Mouse (Mus musculus) CD4-positive, CD25-positive, alpha-beta regulatory T cell, adult 4 months (primary cell): ENCODE measurements around the gene L3mbtl4. TPM values are rescaled to one million over a fixed set of nuclear protein-coding genes. Genes with fewer than 3 reads are reported as not detected.
"Not testable (repeated sequence)": the region's sequence is repeated elsewhere in the genome, so short reads cannot be mapped to it uniquely, and the experiment has no call there.

ENCODE experiments used
- ATAC-seq: one replicate; pipeline ENCODE4 v1.8.0; 2017
- polyA plus RNA-seq, 2 experiments: library from polyadenylated mRNA; unstranded; fragments of 100-300 nt; shearing (Covaris generic); gene quantifications; one replicate each; pipeline ENCODE4 v1.2.1; 2017

Gene L3mbtl4
- polyA plus RNA-seq, 2 experiments from 2014 or later: not detected

DNA sequence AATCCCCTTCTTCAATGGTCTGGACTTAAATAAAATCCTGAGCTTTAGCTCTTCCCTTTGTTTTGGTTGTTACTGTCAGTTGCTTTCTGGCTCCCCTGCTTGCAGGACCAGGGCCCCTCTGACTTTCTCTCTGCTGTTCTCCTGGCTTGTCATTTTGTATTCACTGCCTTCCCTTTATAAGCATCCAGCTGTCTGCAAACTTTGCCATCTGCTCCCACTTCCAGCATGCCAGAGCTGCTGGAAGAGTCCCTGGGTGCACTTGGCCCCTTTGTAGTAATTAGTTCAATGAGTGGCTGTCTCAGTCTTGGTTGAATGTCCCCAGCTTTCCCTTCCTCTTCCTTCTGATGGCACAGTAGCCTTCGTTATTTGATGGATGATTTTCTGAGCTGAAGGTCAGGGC lies 132.4 kb downstream of the L3mbtl4 start:
- no peak for ATAC-seq

DNA sequence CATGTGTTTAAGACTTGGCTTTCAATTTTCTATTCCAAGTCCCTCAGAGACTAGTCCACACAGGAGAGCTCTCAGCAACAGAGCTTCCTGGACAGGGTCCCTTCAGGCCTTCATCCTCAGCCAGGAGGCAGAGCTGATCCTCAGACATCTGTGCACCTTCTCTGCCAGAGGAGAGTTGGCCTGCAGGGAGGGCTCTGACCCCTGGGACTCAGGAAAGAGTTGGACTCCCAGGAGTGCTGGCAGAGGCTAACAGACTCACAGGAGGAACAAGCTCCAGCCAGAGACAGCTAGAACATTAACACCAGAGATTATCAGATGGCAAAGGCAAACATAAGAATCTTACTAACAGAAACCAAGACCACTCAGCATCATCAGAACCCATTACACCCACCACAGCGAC lies 133.5 kb downstream of the L3mbtl4 start:
- not testable (repeated sequence) for ATAC-seq

DNA sequence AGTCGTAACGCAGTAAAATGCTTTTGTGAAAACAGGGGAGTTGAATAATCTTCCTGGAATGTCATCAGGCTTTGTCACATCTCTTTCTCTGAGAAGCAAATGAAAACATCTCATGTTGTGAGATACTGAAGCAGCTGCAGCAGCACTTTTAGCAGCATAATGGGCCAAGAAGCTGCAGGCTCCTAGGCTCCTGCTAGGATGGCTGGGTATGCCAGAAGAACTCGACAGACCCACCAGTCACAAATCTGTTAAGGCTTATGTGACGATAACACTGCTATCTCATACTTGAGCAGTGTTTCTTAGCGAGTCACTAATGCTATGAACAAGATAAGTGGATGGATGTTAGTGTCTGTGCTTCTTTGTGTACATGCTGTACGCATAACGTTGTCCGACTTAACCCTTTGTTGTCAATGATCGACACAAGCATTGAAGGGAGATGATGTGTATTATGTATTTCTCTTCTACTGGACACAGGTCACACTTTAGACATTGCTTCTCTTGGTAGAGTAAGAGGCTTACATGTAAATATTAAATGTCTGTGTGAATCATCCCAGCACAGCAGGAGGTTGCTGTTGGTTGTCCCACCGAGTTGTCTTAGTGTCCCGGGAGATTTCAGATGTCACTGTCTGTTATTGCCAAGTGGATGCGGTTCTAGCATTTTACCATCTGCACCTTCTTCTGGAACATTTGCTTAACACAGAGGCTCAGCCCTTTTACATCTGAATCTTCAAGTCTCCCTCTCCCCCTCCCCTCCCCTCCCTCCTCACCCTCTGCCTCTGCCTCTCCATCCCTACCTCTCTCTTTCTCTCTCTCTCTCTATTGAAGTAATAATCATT lies 149.3 kb downstream of the L3mbtl4 start:
- no peak for ATAC-seq

DNA sequence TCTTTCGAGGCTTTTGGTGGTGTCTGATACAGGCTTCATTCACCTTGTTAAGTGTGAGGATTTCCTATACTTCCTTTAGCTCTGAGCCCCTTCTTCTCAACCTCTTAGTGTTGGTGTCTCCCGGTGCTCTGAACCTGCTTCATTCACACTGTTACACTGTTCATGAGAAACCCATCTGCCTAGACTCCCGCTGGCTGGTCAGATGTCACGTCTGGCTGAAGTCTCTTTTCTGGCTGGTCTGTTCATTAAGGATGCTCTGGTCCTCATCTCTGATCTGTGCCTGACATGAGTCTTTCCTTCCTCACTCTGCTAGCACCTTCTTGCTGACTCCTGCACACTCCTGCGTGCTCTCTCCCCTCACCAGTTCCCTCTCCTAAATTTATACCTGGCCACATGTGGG lies 160.0 kb downstream of the L3mbtl4 start:
- no peak for ATAC-seq

DNA sequence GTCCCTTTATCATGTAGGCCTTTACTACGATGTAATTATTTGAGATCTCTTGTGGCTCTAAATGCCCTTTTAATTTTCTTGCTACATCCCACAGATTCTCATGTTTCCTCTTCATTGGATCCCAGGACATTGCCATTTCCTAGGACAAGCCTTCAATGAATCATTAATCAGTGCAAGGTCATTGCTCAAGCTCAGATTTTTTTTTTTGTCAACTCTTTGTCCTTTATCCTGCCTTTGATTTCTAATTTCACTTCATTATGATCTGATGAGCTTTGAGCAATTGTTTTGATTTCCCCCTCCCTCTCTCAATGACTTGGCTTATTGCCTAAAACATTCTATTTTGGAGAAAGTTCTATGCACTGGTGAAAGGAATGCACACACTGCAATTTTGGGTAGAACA lies 177.3 kb downstream of the L3mbtl4 start:
- no peak for ATAC-seq

DNA sequence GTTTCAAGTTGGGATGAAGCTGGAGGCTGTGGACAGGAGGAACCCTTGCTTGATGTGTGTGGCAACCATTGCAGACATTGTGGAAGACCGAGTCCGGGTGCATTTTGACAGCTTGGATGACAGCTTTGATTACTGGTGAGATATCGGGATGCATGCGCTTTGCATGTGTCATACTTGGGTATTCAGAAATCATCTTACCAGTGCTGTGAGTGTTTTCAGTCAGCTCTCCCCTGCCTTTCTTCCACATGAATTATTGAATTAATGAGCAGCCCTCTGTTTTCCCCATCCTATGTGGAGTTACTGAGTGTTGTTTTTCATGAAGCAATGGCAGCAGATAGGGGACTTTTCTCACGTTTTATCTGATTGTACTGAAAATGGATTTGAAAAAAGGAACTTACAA lies 187.9 kb downstream of the L3mbtl4 start:
- ATAC-seq: no peak

DNA sequence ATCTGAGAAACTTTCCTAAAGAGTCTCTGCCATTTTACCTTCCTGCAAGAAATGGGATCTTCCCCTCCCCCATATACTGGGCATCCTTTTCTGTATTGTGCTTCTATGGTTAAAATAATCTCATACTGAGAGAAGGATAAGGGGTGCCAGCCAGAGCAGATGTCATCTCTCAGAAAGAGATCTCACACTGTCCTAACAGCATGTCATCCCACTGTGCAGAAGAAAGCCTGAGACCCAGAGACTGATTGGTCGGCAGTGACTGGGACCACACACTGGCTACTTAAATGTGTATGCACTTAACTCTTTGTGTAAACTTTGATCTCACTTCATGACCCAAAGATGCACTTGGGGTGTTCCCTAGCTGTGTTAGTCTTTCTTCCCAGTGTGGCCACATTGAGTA lies 193.7 kb downstream of the L3mbtl4 start:
- no peak for ATAC-seq

DNA sequence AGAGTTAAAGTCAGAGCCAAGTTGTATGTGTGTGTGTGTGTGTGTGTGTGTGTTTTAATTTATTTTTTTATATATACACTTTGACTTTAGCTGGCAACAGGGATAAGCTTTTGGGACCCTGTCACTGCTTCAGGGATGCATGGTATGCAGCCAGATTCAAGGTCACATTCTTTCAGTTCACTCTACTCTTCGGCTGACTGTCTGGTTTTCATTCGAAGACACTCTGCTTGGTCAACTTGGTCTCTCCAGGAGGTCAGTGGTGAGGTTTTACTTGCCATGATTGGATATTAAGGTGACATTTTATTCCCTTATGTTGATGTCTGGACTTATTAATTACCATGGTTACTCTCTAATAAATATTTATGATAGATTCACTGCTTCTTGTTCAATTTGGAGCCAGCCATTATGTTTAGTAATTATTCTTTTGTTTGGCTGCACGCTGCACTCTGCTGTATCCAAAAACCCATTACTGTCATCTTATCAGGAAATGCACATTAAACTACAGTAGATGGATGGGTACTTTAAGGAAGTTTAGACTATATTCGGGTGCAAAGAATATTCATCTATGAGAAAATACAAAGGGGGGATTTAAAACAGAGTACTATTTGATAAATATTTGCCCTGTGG lies 216.6 kb downstream of the L3mbtl4 start:
- ATAC-seq: no peak

DNA sequence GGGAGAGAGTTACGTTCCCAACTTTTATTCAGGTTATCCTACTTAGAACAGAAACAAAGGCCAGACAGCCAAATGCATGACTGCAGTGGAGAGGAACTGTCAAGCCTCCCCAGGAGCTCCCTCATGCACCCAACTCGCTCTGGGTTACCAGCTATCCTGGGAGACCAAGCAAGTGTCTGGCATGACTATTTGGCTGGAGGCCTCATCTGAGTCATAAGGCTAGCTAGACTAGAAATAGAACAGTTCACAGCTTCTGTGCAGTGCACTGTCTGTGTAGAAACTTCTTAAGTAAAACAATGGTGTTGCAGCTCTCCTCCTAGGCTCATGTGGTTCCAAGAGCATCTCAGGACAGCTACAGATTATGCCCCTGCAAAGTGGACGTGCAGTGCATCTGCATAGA lies 218.6 kb downstream of the L3mbtl4 start:
- ATAC-seq: no peak

DNA sequence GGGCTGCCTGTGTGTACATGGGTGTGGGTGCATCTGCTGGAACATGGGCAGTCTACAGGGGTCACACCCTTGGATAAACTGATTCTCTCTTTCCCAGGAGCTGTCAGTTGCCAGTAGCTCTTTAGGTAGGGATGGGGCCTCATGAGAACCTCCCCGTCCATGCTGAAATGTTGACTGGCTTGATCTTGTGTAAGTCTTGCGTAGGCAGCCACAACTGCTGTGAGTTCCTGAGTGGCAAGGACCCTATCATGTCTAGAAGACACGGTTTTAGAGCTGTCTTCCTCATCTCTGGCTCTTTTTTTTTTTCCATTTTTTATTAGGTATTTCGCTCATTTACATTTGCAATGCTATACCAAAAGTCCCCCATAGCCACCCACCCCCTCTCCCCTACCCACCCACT lies 229.4 kb downstream of the L3mbtl4 start:
- ATAC-seq: not testable (repeated sequence)

DNA sequence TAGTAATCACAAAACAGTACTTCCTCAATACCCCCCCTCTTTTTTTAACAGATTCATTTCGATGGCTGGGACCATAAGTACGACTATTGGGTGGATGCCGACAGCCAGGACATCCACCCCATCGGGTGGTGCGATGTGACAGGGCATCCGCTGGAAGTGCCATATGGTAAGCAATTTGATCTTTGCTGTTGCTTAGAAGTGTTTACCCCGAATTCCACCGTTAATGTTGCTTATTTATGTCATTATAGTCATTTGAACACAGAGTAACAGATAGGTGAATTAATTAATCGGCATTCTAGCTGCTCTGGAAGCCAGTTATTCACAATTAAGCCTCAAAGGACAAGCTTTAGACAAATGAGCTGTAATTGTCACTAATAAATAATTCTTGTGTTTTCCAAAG lies 286.1 kb downstream of the L3mbtl4 start:
- no peak for ATAC-seq

DNA sequence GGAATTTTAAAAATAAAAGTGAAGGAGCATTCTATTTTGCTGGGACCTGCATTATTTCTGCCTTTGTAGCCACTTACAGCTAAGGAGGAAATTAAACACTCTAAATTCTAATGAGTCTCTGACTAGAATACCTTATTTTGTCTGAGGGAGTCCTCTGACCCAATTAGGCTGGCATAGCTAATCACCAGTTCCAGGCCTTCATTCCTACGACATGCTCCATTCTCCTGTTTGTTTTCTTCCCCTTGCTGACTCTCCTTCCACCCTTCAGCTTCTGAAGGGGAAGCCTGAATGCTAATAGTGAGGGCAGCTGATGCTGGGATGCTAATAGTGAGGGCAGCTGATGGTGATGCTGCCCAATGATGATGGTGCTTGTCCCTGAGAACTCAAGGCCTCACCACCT lies 286.7 kb downstream of the L3mbtl4 start:
- ATAC-seq: no peak

DNA sequence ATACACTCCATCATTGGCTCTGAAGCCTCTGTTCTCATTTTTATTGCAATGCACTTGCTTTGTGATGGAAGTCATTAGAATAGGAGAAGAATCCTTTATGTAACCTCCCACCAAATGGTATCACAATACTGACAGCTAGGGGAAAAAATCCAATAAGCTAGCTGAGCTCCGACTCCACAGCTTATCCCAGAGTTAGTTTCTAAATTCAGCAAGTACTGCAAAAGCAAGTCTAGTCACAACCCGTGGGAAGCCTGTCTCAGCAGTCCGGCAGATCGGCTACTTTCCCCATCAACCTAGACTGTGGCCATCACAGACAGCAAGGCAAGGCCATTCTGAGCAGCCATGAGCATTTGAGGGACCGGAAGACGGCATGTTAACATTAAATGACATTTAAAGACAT lies 298.2 kb downstream of the L3mbtl4 start:
- no peak for ATAC-seq

DNA sequence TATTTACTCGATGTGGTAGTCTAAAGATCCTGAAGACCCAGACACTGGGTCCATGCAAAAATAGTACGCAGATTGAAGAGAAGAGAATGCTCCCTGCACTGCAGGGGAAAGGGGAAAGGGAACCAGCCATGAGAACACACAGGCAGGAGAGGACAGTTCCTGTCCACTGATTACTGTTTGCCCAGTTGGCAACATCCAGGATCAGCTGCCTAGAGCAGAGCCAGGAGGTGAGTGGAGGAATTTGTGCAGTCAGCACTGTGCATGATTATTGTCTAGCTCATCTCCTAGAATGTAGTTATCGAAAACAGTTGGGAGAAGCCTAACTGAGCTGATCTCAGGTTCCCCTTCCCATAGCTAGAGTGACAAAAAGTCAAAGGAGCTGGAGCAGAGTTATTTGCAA lies 311.6 kb downstream of the L3mbtl4 start:
- ATAC-seq: no peak

DNA sequence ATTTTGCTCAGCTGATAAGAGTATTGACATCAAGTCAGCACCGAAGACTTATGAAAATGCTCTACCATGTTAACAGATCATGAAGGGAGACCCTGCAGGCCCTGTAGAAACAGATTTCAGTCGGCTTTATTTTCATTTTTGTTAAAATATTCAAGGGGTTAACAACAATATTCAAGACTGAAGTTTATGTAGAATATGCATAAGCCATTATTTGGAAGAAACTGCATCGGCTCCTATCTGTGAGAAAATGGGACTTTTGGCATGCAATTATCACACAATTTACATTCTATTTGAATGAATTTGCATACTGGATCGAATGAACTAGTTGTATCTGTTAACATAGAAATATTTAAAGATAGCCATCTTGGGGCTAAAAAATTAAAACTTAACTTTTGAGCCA lies 318.0 kb downstream of the L3mbtl4 start:
- ATAC-seq: no peak

DNA sequence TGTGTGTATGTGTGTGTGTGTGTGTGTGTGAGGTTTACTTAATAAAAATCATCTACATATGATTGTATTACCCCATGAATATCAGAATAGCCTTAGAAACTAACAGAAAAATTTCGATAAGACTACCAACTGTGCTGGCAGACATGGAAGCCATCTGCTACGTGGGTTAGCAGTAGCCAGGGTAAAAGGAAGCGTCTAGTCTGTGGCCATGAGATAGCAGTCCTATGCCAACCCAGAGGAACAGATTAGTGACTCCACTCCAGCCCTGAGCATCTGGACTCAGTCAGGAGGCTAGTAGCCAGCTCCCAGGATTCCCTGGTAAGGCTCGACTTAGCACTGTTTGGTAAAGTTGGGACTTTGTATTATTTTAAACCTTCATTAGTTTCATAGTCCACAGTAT lies 329.1 kb downstream of the L3mbtl4 start:
- ATAC-seq: no peak

DNA sequence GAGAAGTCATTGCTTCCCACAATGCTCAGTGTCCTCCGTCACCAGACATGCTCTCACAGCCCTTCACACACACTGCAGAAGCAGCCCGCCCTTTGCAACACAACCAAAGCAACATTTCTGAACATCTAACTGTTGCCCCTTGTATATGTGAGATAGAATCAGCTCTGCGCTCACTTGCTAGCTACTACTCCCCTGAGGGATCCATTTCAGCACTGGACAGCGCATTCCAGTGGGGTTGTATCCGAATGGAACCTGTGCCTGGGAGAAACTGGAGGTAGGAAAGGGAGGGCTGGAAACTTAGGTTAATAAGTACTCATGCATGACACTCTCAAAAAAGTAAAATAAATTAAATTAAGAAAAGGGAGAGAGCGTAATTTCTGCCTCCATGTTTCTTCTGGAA lies 334.1 kb downstream of the L3mbtl4 start:
- no peak for ATAC-seq

DNA sequence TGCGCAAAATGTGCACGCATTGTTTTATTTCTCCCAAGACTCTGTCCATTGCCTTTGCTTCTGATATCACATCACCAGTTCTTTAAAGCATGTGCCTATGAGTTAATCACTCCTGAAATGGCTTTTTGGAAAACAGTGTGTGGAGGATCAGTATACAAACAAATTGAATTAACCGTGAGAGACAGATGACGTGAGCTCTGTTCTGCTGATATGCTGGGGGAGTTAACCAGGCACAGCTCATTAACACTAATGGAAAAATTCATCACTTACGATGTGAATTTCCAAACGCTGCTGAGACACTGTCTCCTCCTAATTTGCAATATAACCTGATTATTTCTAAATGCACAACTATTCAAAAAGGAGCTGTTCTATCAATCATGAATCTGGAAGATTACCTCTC lies 337.6 kb downstream of the L3mbtl4 start:
- ATAC-seq: no peak

DNA sequence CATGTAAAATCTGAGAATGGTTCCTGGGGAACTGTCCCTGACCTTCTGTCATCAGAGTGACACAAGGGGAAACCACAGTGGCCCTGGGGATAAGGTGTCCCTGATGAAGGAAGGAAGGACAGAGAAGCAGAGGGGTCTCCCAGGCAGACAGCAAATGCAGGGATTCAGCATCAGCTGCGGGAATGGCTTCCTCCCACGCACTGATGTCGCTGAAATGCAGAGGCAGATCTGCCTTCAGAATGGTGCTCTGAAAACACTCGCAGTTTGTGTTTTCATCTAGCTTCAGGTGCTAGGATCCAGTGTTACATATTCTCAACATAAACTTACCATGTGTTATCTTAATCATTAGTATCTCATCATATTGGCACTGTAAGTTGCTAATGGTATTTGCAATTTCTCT lies 351.7 kb downstream of the L3mbtl4 start:
- no peak for ATAC-seq

DNA sequence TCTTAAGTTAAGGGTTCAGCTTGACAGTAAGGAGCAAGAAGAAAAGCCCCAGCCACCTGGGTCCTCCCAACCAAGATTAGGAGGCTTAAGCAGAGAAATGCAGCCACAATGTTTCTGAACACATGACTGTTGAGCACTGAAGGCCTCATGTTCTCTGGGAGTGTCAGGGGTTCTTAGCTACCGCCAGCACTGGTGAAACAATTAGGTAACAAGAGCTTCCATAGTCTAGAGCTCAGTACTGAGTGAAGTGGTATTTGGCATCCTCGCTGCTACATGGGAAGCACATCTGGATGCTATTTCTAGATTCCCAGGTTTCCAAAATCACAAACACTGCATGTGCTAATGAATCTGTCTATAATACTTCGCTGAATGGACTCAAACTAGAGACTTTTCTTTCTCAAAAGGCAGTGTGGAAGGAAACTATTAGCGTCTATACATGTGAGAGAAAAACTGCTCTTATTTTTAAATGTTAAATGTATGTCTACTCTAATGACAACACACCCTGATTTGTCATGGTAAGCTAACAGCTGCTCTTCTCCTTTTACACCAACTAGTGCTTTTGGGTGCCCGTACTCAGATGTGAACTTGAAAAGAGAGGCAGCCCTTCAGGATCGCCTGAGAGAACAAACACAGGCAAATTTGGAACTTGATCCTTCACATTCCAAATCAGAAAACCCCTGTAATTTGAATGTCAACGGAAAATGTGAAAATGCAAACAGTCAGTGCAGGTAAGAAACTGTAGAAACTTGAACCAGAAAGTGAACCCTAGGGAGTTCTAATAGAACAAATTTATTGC lies 356.2 kb downstream of the L3mbtl4 start:
- ATAC-seq: no peak

DNA sequence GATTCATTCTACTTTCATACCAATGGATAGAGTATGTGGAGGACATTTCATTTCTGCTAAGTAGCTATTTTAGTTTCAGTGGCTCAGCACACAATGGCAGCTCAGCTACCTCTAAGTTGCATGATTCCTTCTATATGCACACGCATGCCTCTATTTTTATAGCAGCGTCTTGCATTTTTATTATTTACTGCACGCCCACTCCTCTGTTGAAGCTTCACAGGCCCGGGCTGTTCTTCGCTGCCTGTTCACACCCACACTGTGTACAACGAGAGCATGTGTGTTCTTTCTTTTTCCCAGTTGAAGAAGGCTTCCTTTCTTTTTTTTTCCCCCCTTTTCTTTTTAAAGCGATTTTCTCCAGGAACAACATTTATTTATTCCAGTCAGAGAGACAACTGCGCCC lies 357.8 kb downstream of the L3mbtl4 start:
- no peak for ATAC-seq

DNA sequence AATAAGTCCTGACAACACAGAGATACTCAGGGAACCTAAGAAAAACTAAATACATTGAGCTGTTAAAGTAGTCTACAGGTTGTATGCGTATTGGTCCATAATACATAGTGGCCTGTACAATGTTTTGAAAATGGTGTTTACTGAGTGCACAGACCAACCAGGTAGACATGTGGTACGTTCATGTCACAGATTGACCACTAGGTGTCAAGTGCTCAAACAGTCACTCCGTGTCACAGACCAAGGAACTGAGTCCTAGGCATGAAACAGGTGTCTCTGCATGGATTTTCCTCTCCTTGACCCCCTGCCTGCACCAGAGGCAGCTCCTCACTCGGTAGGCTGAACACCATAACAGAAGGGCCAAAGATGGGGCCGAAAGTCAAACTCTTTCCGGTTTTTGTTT lies 366.6 kb downstream of the L3mbtl4 start:
- ATAC-seq: no peak

DNA sequence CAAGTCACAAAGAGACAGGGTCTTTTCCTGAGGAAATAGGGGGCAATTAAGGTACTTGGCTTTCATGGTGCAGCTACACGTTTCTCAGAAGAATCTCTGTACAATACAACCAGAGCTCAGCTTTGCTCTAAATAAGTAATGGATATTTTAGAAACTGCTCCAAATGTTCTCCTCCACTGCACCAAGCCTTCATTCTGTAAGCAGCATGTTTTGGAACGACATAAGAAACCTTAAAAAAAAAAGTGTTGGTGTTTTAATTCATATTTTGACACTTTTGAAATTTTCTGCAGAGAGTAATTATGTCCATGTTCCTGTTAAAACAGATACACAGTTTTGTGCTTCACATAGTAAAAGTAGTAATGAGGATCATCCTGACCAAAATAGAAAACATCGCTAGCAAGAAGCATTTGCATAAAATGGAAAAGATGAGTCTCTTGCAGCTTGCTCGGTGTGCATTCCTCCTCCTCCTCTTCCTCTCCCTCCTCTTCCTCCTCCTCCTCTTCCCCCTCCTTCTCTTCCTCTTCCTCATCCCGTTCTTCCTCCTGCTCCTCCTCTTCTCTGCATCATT lies 369.0 kb downstream of the L3mbtl4 start:
- no peak for ATAC-seq
